Mouse (Mus musculus) kidney, adult 2 months (tissue): ENCODE results near the gene Emx1. TPM values are rescaled to one million over a fixed set of nuclear protein-coding genes. Genes with fewer than 3 reads are reported as not detected.

Experiments used
- DNase-seq: peaks from one replicate; pipeline ENCODE4 v3.0.0; 2021
- H3K27ac ChIP-seq: fragments of 200-500 bp; 2 replicates; pipeline ENCODE4 v1.5.1; 2012; ENCODE audit warnings: low read depth, low read length, control low read depth, inconsistent platforms; ENCODE audit not compliant: insufficient read depth
- H3K27me3 ChIP-seq: fragments of 200-500 bp; replicated peaks from 2 replicates; pipeline ENCODE4 v1.6.1; 2012; ENCODE audit warnings: mild to moderate bottlenecking, moderate library complexity, low read length, inconsistent platforms; ENCODE audit not compliant: control insufficient read depth, insufficient read depth
- H3K36me3 ChIP-seq: fragments of 200-500 bp; 2 replicates; pipeline ENCODE4 v1.6.1; 2012; ENCODE audit warnings: mild to moderate bottlenecking, moderate library complexity, low read length, inconsistent platforms; ENCODE audit not compliant: control insufficient read depth, insufficient read depth
- H3K4me1 ChIP-seq: fragments of 200-500 bp; 2 replicates; pipeline ENCODE4 v1.6.1; 2011; ENCODE audit warnings: low read length; ENCODE audit not compliant: control insufficient read depth, insufficient read depth
- H3K4me3 ChIP-seq: fragments of 200-500 bp; 2 replicates; pipeline ENCODE4 v1.5.1; 2011; ENCODE audit warnings: mild to moderate bottlenecking, low read depth, low read length, control low read depth; ENCODE audit not compliant: insufficient read depth
- CTCF ChIP-seq: fragments of 200-500 bp; conservative IDR thresholded peaks from 2 replicates; pipeline ENCODE4 v1.5.1; 2011; ENCODE audit warnings: low read depth, mild to moderate bottlenecking, control low read depth, low read length, moderate library complexity, mixed read lengths; ENCODE audit not compliant: insufficient read depth, insufficient read length
- POLR2A ChIP-seq: fragments of 200-500 bp; IDR thresholded peaks from one replicate; pipeline ENCODE4 v1.6.1; 2011; ENCODE audit warnings: low read depth, low read length, control low read depth
- WGBS: fragments of 180-500 bp; shearing (Covaris S2); methylation state at CpG from one replicate; pipeline ENCODE4 v1.1.7; 2018; 5-methylcytosine and 5-hydroxymethylcytosine counted together
- polyA plus RNA-seq: library from polyadenylated mRNA; depleted of rRNA; stranded (reverse); fragments of >200 nt; gene quantifications from 2 replicates; pipeline ENCODE4 v1.2.3, GENCODE M21; 2012

Emx1 gene
- polyA plus RNA-seq, 1 experiment, result 62.8 TPM

- H3K36me3 ChIP-seq, result no peaks in the 10 kb centered on the region
- no peak overlapping the region for H3K4me3 ChIP-seq
- 36% methylated on average over 2 of the region's 2 CpGs for WGBS
- H3K27ac ChIP-seq, result no peak overlapping the region
- TF ChIP-seq POLR2A, result no peak
- TF ChIP-seq CTCF, result no peak
- DNase-seq, result peak; percentile 92
- peaks cover 5% of the 10 kb centered on the region; the same call in 1 of the 2 replicates for H3K4me1 ChIP-seq
- H3K27me3 ChIP-seq, result no peaks in the 10 kb centered on the region
Observed at GRCm38 (mm10) chr6:85180036-85180435, 7.2 kb upstream of the Emx1 start.

DNA sequence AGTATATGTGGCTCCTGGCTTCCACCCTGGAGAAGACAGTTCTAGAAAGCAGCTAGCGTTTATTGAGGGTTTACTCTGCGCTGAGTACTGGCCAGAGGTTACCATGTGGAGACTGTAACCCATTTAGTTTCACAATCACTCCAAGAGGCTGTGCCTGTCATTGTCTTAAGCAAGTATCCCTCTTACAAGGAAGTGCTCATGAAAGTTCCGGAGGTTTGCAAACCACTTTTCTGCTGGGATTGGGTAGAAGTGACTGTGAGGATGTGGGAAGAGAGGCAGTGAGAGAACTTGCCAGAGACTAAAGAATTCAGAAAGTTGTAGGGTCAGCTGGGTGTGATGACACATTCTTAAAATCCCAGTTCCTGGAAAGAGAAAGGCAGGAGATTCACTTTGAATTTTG, 3.3 kb upstream of the Emx1 start:
- 77% methylated on average over 3 of the region's 3 CpGs for WGBS
- H3K4me3 ChIP-seq, result no peak overlapping the region
- no peak for DNase-seq
- H3K27me3 ChIP-seq, result no peaks in the 10 kb centered on the region
- TF ChIP-seq CTCF, result no peak
- no peak for TF ChIP-seq POLR2A
- peaks cover 8% of the 10 kb centered on the region; the same call in 1 of the 2 replicates for H3K4me1 ChIP-seq
- no peak overlapping the region for H3K27ac ChIP-seq
- H3K36me3 ChIP-seq, result no peaks in the 10 kb centered on the region

GRCm38 (mm10) chr6:85186033-85186743, 1.1 kb upstream of the Emx1 start:
- peak; percentile 85 for DNase-seq
- H3K27ac ChIP-seq, result no peak overlapping the region
- WGBS, result 7% methylated on average over 33 of the region's 33 CpGs
- TF ChIP-seq CTCF, result no peak
- TF ChIP-seq POLR2A, result no peak
- no peaks in the 10 kb centered on the region for H3K27me3 ChIP-seq
- H3K4me1 ChIP-seq, result 0 out of 2 replicates have a peak, but pooled peaks cover 3% of the 10 kb centered on the region
- H3K4me3 ChIP-seq, result peak overlapping the region; percentile 44
- no peaks in the 10 kb centered on the region for H3K36me3 ChIP-seq

DNA sequence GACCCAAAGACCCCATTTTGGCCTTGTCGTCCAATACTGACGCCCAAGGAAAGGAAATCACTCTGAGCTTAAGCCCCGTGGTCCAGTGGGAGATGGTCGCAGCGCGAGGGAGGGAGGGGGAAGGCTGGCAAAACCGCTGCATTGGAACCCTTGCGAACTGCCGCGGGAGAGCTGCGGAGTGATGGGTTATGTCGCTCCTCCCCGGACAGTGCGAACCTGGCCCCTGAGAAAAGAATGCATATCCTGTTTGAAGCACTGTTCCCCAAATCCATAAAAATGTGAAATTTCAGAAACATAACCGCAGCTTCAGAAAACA, 536 bp upstream of the Emx1 start:
- WGBS, result 8% methylated on average over 15 of the region's 15 CpGs
- Histone ChIP-seq H3K27ac (no peak overlapping the region), H3K4me3 (no peak overlapping the region)

GRCm38 (mm10) chr6:85188256-85189110, 1.2 kb downstream of the Emx1 start:
- Histone ChIP-seq H3K27ac (peak overlapping the region; percentile 29), H3K4me3 (peak overlapping the region; percentile 61), H3K36me3 (no peaks in the 10 kb centered on the region), H3K27me3 (no peaks in the 10 kb centered on the region), H3K4me1 (0 out of 2 replicates have a peak, but pooled peaks cover 3% of the 10 kb centered on the region)
- TF ChIP-seq POLR2A (no peak), CTCF (no peak)
- DNase-seq, result peak; percentile 92
- WGBS, result 3% methylated on average over 39 of the region's 39 CpGs

More for the DNA sequence above, 536 bp upstream of the Emx1 start:
- Histone ChIP-seq H3K4me1 (0 out of 2 replicates have a peak, but pooled peaks cover 3% of the 10 kb centered on the region), H3K27me3 (no peaks in the 10 kb centered on the region), H3K36me3 (no peaks in the 10 kb centered on the region)
- DNase-seq, result no peak
- TF ChIP-seq POLR2A (no peak), CTCF (no peak)

GRCm38 (mm10) chr6:85189361-85189760, 2.1 kb downstream of the Emx1 start:
- DNase-seq, result no peak
- Histone ChIP-seq H3K27ac (no peak overlapping the region), H3K36me3 (no peaks in the 10 kb centered on the region), H3K4me3 (peak overlapping the region; percentile 28), H3K4me1 (0 out of 2 replicates have a peak, but pooled peaks cover 3% of the 10 kb centered on the region), H3K27me3 (no peaks in the 10 kb centered on the region)
- WGBS, result 25% methylated on average over 14 of the region's 14 CpGs
- TF ChIP-seq CTCF, result no peak

- no peak for DNase-seq
- WGBS, result 24% methylated on average over 52 of the region's 52 CpGs
- Histone ChIP-seq H3K36me3 (no peaks in the 10 kb centered on the region), H3K27ac (no peak overlapping the region; the same call in 1 of the 2 replicates), H3K4me1 (0 out of 2 replicates have a peak, but pooled peaks cover 3% of the 10 kb centered on the region), H3K27me3 (no peaks in the 10 kb centered on the region), H3K4me3 (peak overlapping the region; percentile 28)
- TF ChIP-seq CTCF (no peak), POLR2A (no peak)
Observed at GRCm38 (mm10) chr6:85189911-85190591, 2.8 kb downstream of the Emx1 start.
